Mouse (Mus musculus) CH12.LX (cell line): ENCODE data around the gene Casp7.

Experiments
- CHD2 ChIP-seq: IDR thresholded peaks from 2 replicates; pipeline ENCODE4 v1.6.1; 2011; ENCODE audit warnings: low read length, improper control_type of control experiment
- JUND ChIP-seq: conservative IDR thresholded peaks from 2 replicates; pipeline ENCODE4 v1.6.1; 2011; ENCODE audit warnings: low read depth, low read length, improper control_type of control experiment
- NELFE ChIP-seq: IDR thresholded peaks from 2 replicates; pipeline ENCODE4 v1.6.1; 2011; ENCODE audit warnings: low read depth, low read length, improper control_type of control experiment
- POLR2A ChIP-seq: IDR thresholded peaks from 2 replicates; pipeline ENCODE4 v1.6.1; 2011; ENCODE audit warnings: low read depth, mild to moderate bottlenecking, improper control_type of control experiment, low read length
- TCF12 ChIP-seq: IDR thresholded peaks from 2 replicates; pipeline ENCODE4 v1.6.1; 2014; ENCODE audit warnings: low read depth, mild to moderate bottlenecking, inconsistent platforms, low read length, improper control_type of control experiment
- USF1 ChIP-seq: IDR thresholded peaks from 2 replicates; pipeline ENCODE4 v1.6.1; 2014; ENCODE audit warnings: low read depth, mild to moderate bottlenecking, inconsistent platforms, low read length, improper control_type of control experiment
- ZNF384 ChIP-seq: IDR thresholded peaks from 2 replicates; pipeline ENCODE4 v1.6.1; 2012; ENCODE audit warnings: low read depth, low read length, improper control_type of control experiment, inconsistent platforms

GRCm38 (mm10) chr19:56396669-56397621, at the start of gene Casp7:
- TF ChIP-seq TCF12 = peak; percentile 55
- TF ChIP-seq CHD2 = peak; percentile 54; the same call in 1 of the 2 replicates
- peak; percentile 72 for TF ChIP-seq JUND
- TF ChIP-seq POLR2A = no peak; the same call in 1 of the 2 replicates
- TF ChIP-seq ZNF384 = no peak
- TF ChIP-seq USF1 = no peak
- 0 out of 2 replicates have a peak, but pooled peaks have one; percentile 6 for TF ChIP-seq NELFE
